Mouse (Mus musculus) adrenal gland, postnatal 25 days (tissue): ENCODE measurements around the gene Clec4f. TPM values are rescaled to one million over a fixed set of nuclear protein-coding genes. Genes with fewer than 3 reads are reported as not detected.
"Not testable (repeated sequence)": the region's sequence is repeated elsewhere in the genome, so short reads cannot be mapped to it uniquely, and the experiment has no call there.

Experiments
- DNase-seq: peaks from one replicate; pipeline ENCODE4 v3.0.0; 2021; ENCODE audit warnings: mixed read lengths
- total RNA-seq: library from RNA; stranded (reverse); gene quantifications from 2 replicates; pipeline ENCODE4 v1.2.3, GENCODE M21; 2021

Gene Clec4f
- total RNA-seq, 1 experiment from 2014 or later = not detected

DNA sequence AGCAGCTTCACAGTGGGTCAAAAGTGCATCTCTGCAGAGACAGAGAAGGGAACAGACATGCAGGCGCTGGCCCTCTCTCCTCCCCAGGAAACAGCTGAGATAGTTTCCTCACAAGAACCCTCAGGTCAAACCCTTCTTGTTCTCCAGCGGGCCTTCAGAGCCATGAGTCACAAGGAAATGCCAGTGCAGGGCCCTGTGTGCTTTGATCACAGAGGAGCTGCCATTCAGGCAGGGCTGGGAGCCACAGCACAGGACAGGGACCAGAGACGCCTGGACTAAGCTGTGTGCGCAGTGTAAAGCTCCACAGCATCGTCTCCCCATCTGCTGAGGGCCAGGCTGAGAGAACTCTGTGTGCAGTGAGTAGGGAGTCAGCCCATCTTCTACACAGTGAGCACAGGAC is 21.9 kb downstream of the Clec4f start:
- DNase-seq = not testable (repeated sequence)

DNA sequence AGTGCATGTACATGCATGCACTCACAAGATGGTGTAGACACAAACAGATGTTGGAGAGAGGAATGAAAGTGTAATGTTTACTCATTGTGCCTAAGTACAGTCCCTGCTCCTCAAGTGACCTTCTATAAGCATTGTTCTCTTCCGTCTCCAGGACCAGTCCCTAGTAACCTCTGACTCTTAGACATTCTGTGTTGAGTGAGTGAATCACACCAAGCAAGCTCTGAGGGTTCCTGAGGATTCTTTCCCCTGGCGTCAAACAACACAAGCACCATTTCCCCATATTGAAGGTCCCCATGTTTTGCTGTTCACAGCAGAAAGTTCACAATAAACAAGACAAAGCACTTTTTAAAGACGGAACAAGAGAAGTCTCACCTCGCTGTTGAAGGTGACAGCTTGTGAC is 24.2 kb downstream of the Clec4f start:
- no peak for DNase-seq

DNA sequence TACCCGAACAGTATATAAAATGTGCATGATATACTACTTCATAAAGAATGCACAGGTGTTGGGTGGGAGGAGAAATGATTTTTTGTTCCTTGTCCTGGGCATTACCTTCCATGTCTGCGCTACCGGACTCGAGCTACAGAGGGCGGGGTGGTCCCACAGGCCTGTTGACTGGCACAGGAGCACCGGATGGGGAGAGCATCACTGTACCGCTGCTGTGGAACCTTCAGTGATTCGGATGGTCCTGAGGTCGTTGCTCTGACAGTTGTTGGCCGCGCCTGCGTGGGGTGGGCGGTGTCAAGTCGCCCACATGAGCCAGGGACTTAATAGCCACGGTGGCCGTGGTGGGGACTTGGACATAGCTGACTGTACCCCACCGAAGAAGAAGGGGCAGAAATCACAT is 29.2 kb downstream of the Clec4f start:
- DNase-seq = no peak

DNA sequence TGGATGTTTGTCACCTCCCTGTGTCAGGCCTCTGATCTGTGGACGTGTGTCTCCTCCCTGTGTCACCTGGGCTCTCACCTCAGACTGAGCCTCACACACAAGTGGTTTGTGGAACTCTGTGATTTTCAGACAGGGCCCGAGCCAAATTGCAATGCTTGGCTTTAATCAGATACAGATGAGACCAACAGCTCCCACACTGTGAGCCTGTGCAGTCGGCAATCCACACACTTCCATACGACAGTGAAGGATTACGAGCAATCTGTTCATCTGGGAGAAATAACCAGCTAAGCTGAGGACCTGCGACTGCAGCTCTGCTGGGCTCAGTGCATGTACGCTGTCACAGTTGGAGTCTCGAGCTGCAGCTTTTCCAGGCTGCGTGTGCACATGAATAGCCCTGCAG is 36.0 kb downstream of the Clec4f start:
- no peak for DNase-seq

DNA sequence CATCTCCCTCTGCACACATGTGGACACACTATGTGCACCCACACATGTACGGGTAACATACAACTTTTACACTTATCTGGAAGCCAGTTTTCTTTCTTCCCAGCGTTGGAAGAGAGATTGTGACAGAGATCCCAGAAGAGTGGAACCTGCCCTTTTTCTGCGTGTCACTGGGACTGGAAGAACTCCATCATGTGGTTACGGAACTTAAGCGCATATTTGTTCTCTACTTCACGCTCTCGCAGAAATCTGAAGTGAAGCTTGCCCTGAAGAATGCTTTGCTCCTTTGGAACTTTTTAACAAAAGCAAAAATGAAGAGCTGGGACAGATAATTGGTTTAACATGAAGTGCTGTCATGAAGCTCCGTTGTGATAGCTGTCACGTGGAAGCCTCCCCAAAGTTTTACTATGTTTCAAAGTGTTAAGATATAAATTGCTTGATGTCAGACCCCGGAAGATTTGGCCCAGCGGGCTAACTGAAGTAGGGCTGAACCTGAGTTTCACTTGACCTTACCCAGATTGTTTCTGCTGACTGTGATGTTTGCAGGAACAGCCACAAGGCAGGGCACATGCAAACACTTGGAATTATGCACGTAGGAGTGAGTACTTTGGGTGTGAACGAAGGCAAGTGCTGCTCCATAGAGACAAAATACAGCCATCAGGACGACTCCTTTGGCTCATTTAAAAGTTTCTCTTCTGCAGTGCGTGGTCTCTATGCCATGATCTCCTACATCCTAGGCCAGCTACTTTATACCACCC is 38.2 kb downstream of the Clec4f start:
- no peak for DNase-seq

DNA sequence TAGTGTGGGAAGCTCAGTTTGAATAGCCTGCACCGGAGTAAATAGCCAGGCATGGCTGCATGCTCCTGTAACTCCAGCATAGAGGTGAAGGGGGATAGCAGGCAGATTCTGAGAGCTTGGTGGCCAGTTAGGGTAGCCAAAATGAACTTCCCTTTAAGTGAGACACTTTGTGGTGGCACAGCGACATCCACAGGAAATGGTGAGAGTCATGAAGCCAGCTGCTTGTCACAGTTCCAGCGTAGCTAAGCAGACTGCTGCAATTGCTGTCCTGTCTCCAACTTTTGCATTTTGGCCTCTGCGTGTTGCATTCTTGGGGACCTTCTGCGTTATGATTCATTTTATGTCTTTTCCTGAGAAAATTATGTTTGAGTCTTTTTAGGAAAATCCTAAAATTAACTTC is 39.5 kb downstream of the Clec4f start:
- DNase-seq = peak; percentile 60

DNA sequence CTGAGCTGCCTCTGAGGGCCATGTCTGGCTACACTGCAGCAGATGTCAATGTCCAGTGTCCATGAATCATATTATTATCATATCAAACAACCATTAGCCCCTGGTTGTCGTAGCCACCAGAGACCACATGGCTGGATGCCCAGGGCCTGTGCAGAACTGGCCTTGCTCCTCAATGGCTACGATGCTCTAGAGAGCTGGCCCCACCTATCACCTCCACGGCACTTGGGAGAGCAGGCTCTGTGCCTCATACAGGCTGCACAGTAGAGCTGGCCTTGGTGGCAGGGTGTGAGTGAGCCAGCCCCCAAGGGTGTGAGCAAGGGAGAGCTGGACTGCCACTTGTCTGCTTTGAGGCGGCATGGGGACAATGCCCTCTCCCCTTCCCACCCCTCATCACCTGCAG is 41.5 kb downstream of the Clec4f start:
- DNase-seq = no peak

DNA sequence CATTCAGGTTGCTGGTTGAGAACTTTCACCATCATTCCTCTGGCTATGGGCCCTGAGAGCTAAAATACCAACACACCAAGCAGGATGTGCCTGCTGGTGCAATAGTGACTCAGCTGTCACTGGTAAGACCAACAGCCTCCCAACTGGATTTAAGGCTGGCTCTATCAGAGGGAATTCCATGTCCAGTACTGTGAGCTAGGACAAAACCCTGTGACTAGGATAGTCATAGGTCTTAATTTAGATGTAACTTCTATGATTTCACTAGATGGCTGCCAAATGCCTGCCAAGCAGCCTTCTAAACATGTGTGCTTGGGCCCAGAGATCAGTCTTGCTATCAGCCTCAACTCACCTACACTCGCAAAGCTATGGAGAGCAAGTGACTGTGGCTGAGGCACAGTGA is 43.0 kb downstream of the Clec4f start:
- no peak for DNase-seq

DNA sequence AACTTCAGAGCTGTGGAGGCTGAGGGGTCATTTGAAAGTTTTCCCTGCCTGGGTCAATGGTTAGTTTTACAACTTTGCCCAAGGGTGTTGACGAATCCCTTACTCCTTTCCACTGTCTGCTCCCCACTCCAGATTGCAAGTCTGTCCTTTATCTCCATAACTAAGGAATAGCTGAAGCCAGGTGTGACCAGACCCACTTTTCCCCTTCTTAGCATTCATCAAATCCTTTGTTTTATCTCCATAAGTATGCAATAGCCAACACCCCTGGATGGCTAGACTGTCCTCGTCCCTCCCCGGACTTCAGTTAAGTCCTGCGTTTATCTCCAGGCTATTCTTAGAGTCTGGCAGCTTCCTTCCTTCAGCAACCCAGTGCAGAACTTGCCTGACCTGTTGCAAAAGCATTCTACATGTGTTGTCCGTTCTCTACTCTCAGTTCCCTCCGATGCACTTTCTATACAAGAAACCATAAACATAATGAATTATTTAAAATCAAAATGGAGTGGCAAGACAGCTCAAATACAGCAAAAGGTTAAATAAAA is 56.3 kb downstream of the Clec4f start:
- DNase-seq = no peak

DNA sequence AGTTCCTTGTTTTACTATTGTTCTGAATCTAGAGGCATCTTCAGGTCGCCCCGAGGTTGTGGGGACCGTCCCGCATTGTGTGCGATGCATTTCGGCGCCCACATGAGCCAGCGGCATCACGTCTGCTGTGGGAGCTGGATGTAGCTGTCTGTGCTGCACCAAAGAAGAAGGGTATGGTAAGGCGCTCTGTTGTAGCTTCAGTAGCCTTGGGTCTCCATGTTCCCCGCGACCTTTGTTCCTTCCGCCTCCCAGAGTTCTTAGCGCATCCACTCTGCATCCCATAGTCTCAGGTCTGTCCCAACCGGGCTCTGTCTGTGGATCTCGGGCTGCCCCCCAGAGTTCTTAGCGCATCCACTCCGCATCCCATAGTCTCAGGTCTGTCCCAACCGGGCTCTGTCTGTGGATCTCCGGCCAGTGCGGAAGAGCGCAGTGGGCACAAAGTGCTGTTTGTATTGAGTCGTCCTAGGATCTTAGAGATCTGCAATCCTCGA is 56.9 kb downstream of the Clec4f start:
- no peak for DNase-seq

DNA sequence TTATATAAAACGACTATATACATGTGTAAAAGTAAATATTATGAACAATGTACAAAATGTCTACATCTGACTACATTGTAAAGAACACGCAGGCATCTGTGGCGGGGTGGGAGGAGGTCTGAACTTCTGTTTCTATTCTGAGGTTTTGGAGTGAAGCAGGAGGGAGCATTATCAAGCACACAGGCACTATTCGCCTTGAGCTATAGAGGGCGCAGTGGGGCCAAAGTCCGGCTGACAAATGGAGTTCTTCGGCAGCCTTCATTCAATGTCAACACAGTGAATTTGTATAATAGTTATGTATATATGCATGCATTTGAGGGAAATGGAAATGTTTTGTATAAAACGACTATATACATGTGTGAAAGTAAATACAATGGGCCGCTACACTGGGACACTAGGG is 57.3 kb downstream of the Clec4f start:
- peak; percentile 38 for DNase-seq

DNA sequence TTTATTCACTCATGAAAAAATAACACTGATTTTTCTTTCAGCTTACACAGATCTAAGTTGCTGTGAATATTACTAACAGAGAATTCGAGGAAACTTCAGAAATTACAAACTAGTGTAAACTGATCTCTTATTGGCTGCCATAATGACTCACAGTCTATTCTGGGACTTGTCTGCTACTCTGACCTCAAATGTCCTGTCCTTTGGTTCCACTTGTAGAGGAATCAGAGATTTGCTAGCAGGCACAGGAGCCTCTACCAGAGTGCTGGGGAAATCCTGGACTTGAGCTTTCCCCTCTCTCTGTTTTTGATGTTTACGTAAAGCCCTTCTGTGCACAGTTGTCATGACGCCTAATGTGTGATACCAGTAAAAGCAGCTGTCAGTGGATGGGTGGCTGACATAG is 58.0 kb downstream of the Clec4f start:
- no peak for DNase-seq

DNA sequence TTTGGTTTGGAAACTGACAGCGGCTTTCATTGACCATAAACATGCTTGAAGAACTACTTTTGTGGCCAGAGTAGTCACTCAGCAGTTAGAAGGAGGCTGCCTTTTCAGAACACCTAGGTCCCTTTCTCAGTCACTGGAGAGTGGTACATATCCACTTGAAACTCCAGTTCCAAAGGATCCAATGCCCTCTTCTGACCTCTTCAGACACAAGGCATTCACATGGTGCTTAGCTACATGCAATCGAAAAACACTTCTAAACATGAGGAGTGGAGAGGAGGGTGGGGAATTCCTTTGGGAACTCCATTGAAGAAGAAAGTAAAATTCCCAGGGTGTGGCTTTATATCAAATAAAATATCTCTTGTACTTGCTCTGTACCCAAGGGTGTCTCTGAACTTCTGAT is 61.0 kb downstream of the Clec4f start:
- DNase-seq = no peak

Other genes starting within 250 kb of the Clec4f start
- 38.5 and 52.6 TPM in 2 replicates for gene Tet3, start 197.1 kb downstream of the Clec4f start, total RNA-seq
- 50.2 and 56.8 TPM in 2 replicates for gene Dguok, start 149.2 kb downstream of the Clec4f start, total RNA-seq
- gene Actg2, start 119.9 kb downstream of the Clec4f start, total RNA-seq = not detected in 2 replicates
- 28.9 and 31.1 TPM in 2 replicates for gene Stambp, start 83.5 kb downstream of the Clec4f start, total RNA-seq
- not detected in 2 replicates for gene Cd207, start 21.7 kb upstream of the Clec4f start, total RNA-seq
- gene Vax2, start 55.1 kb upstream of the Clec4f start, total RNA-seq = not detected in 2 replicates
- not detected in 2 replicates for gene Atp6v1b1, start 86.8 kb upstream of the Clec4f start, total RNA-seq
- 0.30 TPM in 1 of 2 replicates, not detected in the other for gene Ankrd53, start 106.5 kb upstream of the Clec4f start, total RNA-seq
- gene Tex261, start 119.6 kb upstream of the Clec4f start, total RNA-seq = 108 and 125 TPM in 2 replicates
- 50.4 and 59.5 TPM in 2 replicates for gene Nagk, start 138.8 kb upstream of the Clec4f start, total RNA-seq
- 21.1 and 28.2 TPM in 2 replicates for gene Paip2b, start 175.6 kb upstream of the Clec4f start, total RNA-seq
- gene Zfp638, start 210.9 kb upstream of the Clec4f start, total RNA-seq = 102 and 117 TPM in 2 replicates